Comparison of ENCODE assay signal across 24 mouse cellular contexts in genomic region chr7:85104531-85104930, GRCm38 (mm10). TPM values are rescaled to one million over a fixed set of nuclear protein-coding genes. Genes with fewer than 3 reads are reported as not detected.
DNase-seq lines count a peak whose midpoint lies in the region; TF ChIP-seq lines count a peak whose summit lies in the region.
"Not testable (repeated sequence)": the region's sequence is repeated elsewhere in the genome, so short reads cannot be mapped to it uniquely, and the experiment has no call there.
"Had no signal": no experiment of that assay in that cellular context is flagged by ENCODE, and none has a peak within 500 bp of the region (broad histone marks: within the 10 kb centered on the region; RNA-seq: fewer than 3 reads in every experiment).

No protein-coding gene starts in this region.

- H3K27ac ChIP-seq in ES-Bruce4 (ENCODE audit: insufficient read depth, low read length) (peak overlapping the region; percentile 65; the same call in 1 of the 2 replicates), ES-E14 (ENCODE audit: insufficient read depth, low read depth, low read length, poor library complexity, severe bottlenecking) (peak overlapping the region; percentile 84)

- TF ChIP-seq EP300 in ES-Bruce4 (IDR thresholded peaks at IDR 0.05; ENCODE audit: insufficient read depth, low read depth, low read length), result peak; percentile 48; the same call in 1 of the 2 replicates

- in situ Hi-C loops in ES-E14 (cut with MboI; ENCODE audit: low sequenced_read_pairs in 2 of 2, unreplicated experiment in 2 of 2), result not testable (repeated sequence)

- peaks cover 15% of the 10 kb centered on the region for H3K9me3 ChIP-seq in ES-Bruce4 (replicated peaks; ENCODE audit: control insufficient read depth, insufficient read depth, low read length, poor library complexity, severe bottlenecking)
- not testable (repeated sequence) for H3K9me3 ChIP-seq in ES-E14 (ENCODE audit: control insufficient read depth, insufficient read depth, low read depth, low read length)

- DNase-seq in ES-CJ7 (ENCODE audit: low read depth, low spot score) (peak; percentile 92), ES-E14 (ENCODE audit: low read depth, low spot score) (peak; percentile 33), R1 (ENCODE audit: low read depth, low spot score) (peak; percentile 91), WW6 (ENCODE audit: low read depth, low spot score) (peak; percentile 7), ZHBTc4 (ENCODE audit: low read depth, low spot score) (peak; percentile 82)
- DNase-seq in heart, adult 11 months, result peak; percentile 15

- not testable (repeated sequence) for TF ChIP-seq CTCF in ES-Bruce4 (IDR thresholded peaks at IDR 0.05; ENCODE audit: low read depth, low read length)

- not testable (repeated sequence) for H3K27me3 ChIP-seq in ES-Bruce4 (ENCODE audit: control insufficient read depth, insufficient read depth, low read length, poor library complexity, severe bottlenecking)

- H3K9ac ChIP-seq in ES-Bruce4 (ENCODE audit: low read depth, poor library complexity, severe bottlenecking); ES-E14 (ENCODE audit: insufficient read depth, low read depth, low read length, poor library complexity, severe bottlenecking): not testable (repeated sequence)

- not testable (repeated sequence) for H3K4me1 ChIP-seq in ES-Bruce4 (ENCODE audit: control insufficient read depth, insufficient read depth, low read length); ES-E14 (ENCODE audit: control insufficient read depth in 2 of 2, insufficient read depth in 2 of 2, low read length in 2 of 2, poor library complexity in 1 of 2)

- not testable (repeated sequence) for TF ChIP-seq POLR2A in ES-Bruce4 (IDR thresholded peaks at IDR 0.05; ENCODE audit: insufficient read depth, low read length)

- H3K36me3 ChIP-seq in ES-Bruce4 (ENCODE audit: control insufficient read depth, insufficient read depth, low read length, poor library complexity, severe bottlenecking); ES-E14 (ENCODE audit: control insufficient read depth, insufficient read depth, low read length, poor library complexity, severe bottlenecking): not testable (repeated sequence)

- not testable (repeated sequence) for H3K4me3 ChIP-seq in ES-Bruce4 (ENCODE audit: low read depth, low read length); ES-E14 (ENCODE audit: insufficient read depth in 1 of 2, low read depth in 1 of 2, low read length in 2 of 2, poor library complexity in 1 of 2, severe bottlenecking in 1 of 2)

RNA-seq across cellular contexts. Expression of gene Vmn2r67, which starts 51.3 kb away (rescaled TPM):
- not detected in 2 replicates for polyA plus RNA-seq in ES-Bruce4 (2011; ENCODE audit: insufficient read depth, insufficient read length, low read depth, missing spikeins)
- total RNA-seq in ES-E14 (2012; rRNA removed), result under 0.01 TPM in 1 of 2 replicates, not detected in the other
- total RNA-seq: adrenal gland, adult 18-20 months; adrenal gland, adult 2 months; adrenal gland, adult 8-10 months; adrenal gland, postnatal 10 days; adrenal gland, postnatal 14 days; adrenal gland, postnatal 25 days; adrenal gland, postnatal 36 days; adrenal gland, postnatal 4 days; CH12.LX; MEL had no signal
- polyA plus RNA-seq: activated CD4-positive, CD25-positive, alpha-beta regulatory T cell, adult 4 months; adrenal gland, adult 2 months; brain, embryonic 14.5 days; C2C12; CD4-positive, CD25-positive, alpha-beta regulatory T cell, adult 4 months; cerebellum, adult 2 months; G1E; Patski had no signal

Comparison
In these comparisons a context has a peak if more than half of its experiments do, and no peak if none do; other contexts are left out.
1. DNase-seq: peak in every context shown above with its lines; median percentile 92 in ES-CJ7; 91 in R1; 82 in ZHBTc4; 33 in ES-E14; 15 in heart, adult 11 months; 7 in WW6.